In the genomic region with DNA sequence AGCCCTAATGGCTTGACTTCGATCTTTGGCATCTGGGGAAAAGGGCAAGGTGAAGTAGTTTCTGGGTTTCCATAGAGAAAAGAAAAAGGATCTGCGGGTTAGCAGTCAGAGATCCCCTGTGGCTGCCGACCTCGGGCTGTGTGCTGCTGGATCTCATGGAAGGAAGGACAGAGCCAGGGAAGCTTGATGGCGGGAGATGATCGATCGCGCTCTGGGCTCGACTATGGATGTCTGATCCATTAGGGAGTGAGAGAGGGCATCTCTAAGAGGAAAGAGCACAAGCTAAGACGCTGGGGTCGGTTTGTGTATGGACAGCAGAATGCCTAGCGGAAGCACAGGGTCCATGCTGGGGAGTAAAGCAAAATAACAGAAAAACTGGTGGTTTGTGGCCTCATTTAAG, we compare ENCODE assay signal across 8 mouse cellular contexts. TPM values are rescaled to one million over a fixed set of nuclear protein-coding genes. Genes with fewer than 3 reads are reported as not detected.
DNase-seq lines count a peak whose midpoint lies in the region; ATAC-seq and TF ChIP-seq lines count a peak whose summit lies in the region.

No protein-coding gene starts in this region.

- TF ChIP-seq CTCF in ES-Bruce4 (IDR thresholded peaks at IDR 0.05; ENCODE audit: low read depth, low read length): no peak

- 0 out of 2 replicates have a peak, but pooled peaks have one; percentile 62 for TF ChIP-seq EP300 in ES-Bruce4 (IDR thresholded peaks at IDR 0.05; ENCODE audit: insufficient read depth, low read depth, low read length)

- H3K27me3 ChIP-seq in ES-Bruce4 (ENCODE audit: control insufficient read depth, insufficient read depth, low read length, poor library complexity, severe bottlenecking): no peaks in the 10 kb centered on the region
- no peaks in the 10 kb centered on the region for H3K27me3 ChIP-seq in forebrain, embryonic 12.5 days
- H3K27me3 ChIP-seq in limb, embryonic 15.5 days: no peaks in the 10 kb centered on the region

- peak overlapping the region; percentile 1; the same call in 1 of the 2 replicates for H3K9ac ChIP-seq in ES-Bruce4 (ENCODE audit: low read depth, poor library complexity, severe bottlenecking)
- H3K9ac ChIP-seq in forebrain, embryonic 12.5 days: no peak overlapping the region
- no peak overlapping the region for H3K9ac ChIP-seq in limb, embryonic 15.5 days

- no peak overlapping the region for H3K27ac ChIP-seq in ES-Bruce4 (ENCODE audit: insufficient read depth, low read length)
- H3K27ac ChIP-seq in forebrain, embryonic 12.5 days: no peak overlapping the region
- no peak overlapping the region for H3K27ac ChIP-seq in limb, embryonic 15.5 days

- peak; percentile 37 to 67 for DNase-seq in cerebellum, postnatal 10 days
- peak; percentile 38 for DNase-seq in retina, postnatal 7 days (ENCODE audit: low read depth, low spot score)
- no peak for DNase-seq in right cerebral cortex, postnatal 25 days
- DNase-seq in gastrocnemius, postnatal 4 days (ENCODE audit: low spot score in 2 of 2): no peak

- TF ChIP-seq POLR2A in ES-Bruce4 (IDR thresholded peaks at IDR 0.05; ENCODE audit: insufficient read depth, low read length): no peak

- H3K4me1 ChIP-seq in ES-Bruce4 (ENCODE audit: control insufficient read depth, insufficient read depth, low read length): no peaks in the 10 kb centered on the region
- H3K4me1 ChIP-seq in forebrain, embryonic 12.5 days: no peaks in the 10 kb centered on the region
- H3K4me1 ChIP-seq in limb, embryonic 15.5 days: no peaks in the 10 kb centered on the region

- ATAC-seq in cerebellum, adult (ENCODE audit: insufficient number of reproducible peaks, low FRiP score, low TSS enrichment): no peak
- 0 out of 2 replicates have a peak, but pooled peaks have one; percentile 51 for ATAC-seq in forebrain, embryonic 12.5 days (ENCODE audit: low FRiP score)
- ATAC-seq in limb, embryonic 15.5 days (ENCODE audit: insufficient number of reproducible peaks, low FRiP score, low TSS enrichment, low read depth): no peak

- H3K4me2 ChIP-seq in forebrain, embryonic 12.5 days: peak overlapping the region; percentile 25
- H3K4me2 ChIP-seq in limb, embryonic 15.5 days: peak overlapping the region; percentile 17; the same call in 1 of the 2 replicates

- 51% methylated on average over 12 of the region's 12 CpGs for WGBS in forebrain, embryonic 12.5 days
- WGBS in limb, embryonic 15.5 days: 51% methylated on average over 12 of the region's 12 CpGs

- H3K4me3 ChIP-seq in ES-Bruce4 (ENCODE audit: low read depth, low read length): peak overlapping the region; percentile 38
- H3K4me3 ChIP-seq in forebrain, embryonic 12.5 days (replicated peaks): no peak overlapping the region
- peak overlapping the region; percentile 12; the same call in 1 of the 2 replicates for H3K4me3 ChIP-seq in limb, embryonic 15.5 days

- no peaks in the 10 kb centered on the region for H3K9me3 ChIP-seq in ES-Bruce4 (replicated peaks; ENCODE audit: control insufficient read depth, insufficient read depth, low read length, poor library complexity, severe bottlenecking)
- no peaks in the 10 kb centered on the region for H3K9me3 ChIP-seq in forebrain, embryonic 12.5 days
- H3K9me3 ChIP-seq in limb, embryonic 15.5 days: no peaks in the 10 kb centered on the region

- no peaks in the 10 kb centered on the region for H3K36me3 ChIP-seq in ES-Bruce4 (ENCODE audit: control insufficient read depth, insufficient read depth, low read length, poor library complexity, severe bottlenecking)
- no peaks in the 10 kb centered on the region for H3K36me3 ChIP-seq in forebrain, embryonic 12.5 days (replicated peaks)
- H3K36me3 ChIP-seq in limb, embryonic 15.5 days: no peaks in the 10 kb centered on the region

RNA-seq across cellular contexts. Expression of a gene that starts 11.4 kb away (rescaled TPM):
- 3.2 and 9.9 TPM in 2 replicates for polyA plus RNA-seq in ES-Bruce4 (2011; ENCODE audit: insufficient read depth, insufficient read length, low read depth, missing spikeins)
- 3.8 and 5.5 TPM in 2 replicates for polyA plus RNA-seq in forebrain, embryonic 12.5 days (2016; fragmentation: Nextera tagmentation; extraction: Ambion mirVana)
- polyA plus RNA-seq in limb, embryonic 15.5 days (2015; fragmentation: Nextera tagmentation; extraction: Ambion mirVana): 10.3 and 10.7 TPM in 2 replicates
- total RNA-seq in gastrocnemius, postnatal 4 days (2021): 1 to 10 TPM; 2.6 to 3.4 TPM

RNA-seq across cellular contexts. Expression of a gene that starts 51.6 kb away (rescaled TPM):
- polyA plus RNA-seq in ES-Bruce4 (2011; ENCODE audit: insufficient read depth, insufficient read length, low read depth, missing spikeins): 47.1 and 55.3 TPM in 2 replicates
- 103 and 106 TPM in 2 replicates for polyA plus RNA-seq in forebrain, embryonic 12.5 days (2016; fragmentation: Nextera tagmentation; extraction: Ambion mirVana)
- polyA plus RNA-seq in limb, embryonic 15.5 days (2015; fragmentation: Nextera tagmentation; extraction: Ambion mirVana): 116 TPM in 2 replicates
- 10 to 100 TPM; 55.8 to 59.8 TPM for total RNA-seq in gastrocnemius, postnatal 4 days (2021)

Comparison
In these comparisons a context has a peak if more than half of its experiments do, and no peak if none do; other contexts are left out.
1. DNase-seq: peak in cerebellum, postnatal 10 days (2 of 2) and retina, postnatal 7 days (single experiment); none in right cerebral cortex, postnatal 25 days (single experiment) and gastrocnemius, postnatal 4 days (0 of 2).